Mouse (Mus musculus) urinary bladder, adult 2 months (tissue): ENCODE measurements at regions not wholly inside any gene's neighbourhood (a gene's known extent, or its start where the extent isn't known, plus 50 kb on each side); places are given as distances from the start of the nearest gene placed in this dataset.

Experiments used
- DNase-seq: peaks from one replicate; pipeline ENCODE4 v3.0.0; 2022; ENCODE audit warnings: low spot score

- DNase-seq, result no peak
Observed at GRCm38 (mm10) chr2:137247931-137248330, 131.5 kb upstream of the Jag1 start.

- DNase-seq, result no peak
Observed at GRCm38 (mm10) chr2:137244370-137244769, 127.9 kb upstream of the Jag1 start.

GRCm38 (mm10) chr2:137243914-137244313 is 127.5 kb upstream of the Jag1 start:
- DNase-seq, result no peak

GRCm38 (mm10) chr2:137236961-137237360 is 120.5 kb upstream of the Jag1 start:
- DNase-seq, result no peak

- no peak for DNase-seq
Observed at GRCm38 (mm10) chr2:137233936-137234335, 117.5 kb upstream of the Jag1 start.

GRCm38 (mm10) chr2:137231161-137231560 is 114.7 kb upstream of the Jag1 start:
- DNase-seq, result no peak

GRCm38 (mm10) chr2:137229422-137230069 is 113.1 kb upstream of the Jag1 start:
- DNase-seq, result no peak

- no peak for DNase-seq
Observed at GRCm38 (mm10) chr2:137227495-137227894, 111.1 kb upstream of the Jag1 start.

- peak; percentile 24 for DNase-seq
Observed at GRCm38 (mm10) chr2:137224702-137225552, 108.5 kb upstream of the Jag1 start.

- DNase-seq, result no peak
Observed at GRCm38 (mm10) chr2:137215697-137216096, 99.3 kb upstream of the Jag1 start.

GRCm38 (mm10) chr2:137207846-137208245 is 91.4 kb upstream of the Jag1 start:
- DNase-seq, result no peak

- DNase-seq, result no peak
Observed at GRCm38 (mm10) chr2:137204274-137204850, 87.9 kb upstream of the Jag1 start.

- no peak for DNase-seq
Observed at GRCm38 (mm10) chr2:137200101-137200500, 83.7 kb upstream of the Jag1 start.

GRCm38 (mm10) chr2:137192183-137192582 is 75.7 kb upstream of the Jag1 start:
- DNase-seq, result no peak

- DNase-seq, result no peak
Observed at GRCm38 (mm10) chr2:137169176-137169575, 52.7 kb upstream of the Jag1 start.

GRCm38 (mm10) chr2:137168626-137169025 is 52.2 kb upstream of the Jag1 start:
- no peak for DNase-seq
